Mouse (Mus musculus) myocyte (in vitro differentiated cells): ENCODE data around the gene Cadm2. TPM values are rescaled to one million over a fixed set of nuclear protein-coding genes. Genes with fewer than 3 reads are reported as not detected.
A peak's percentile ranks its signal among the peaks of the same experiment; 100 is the strongest.

Source experiments
- H3K27me3 ChIP-seq: one replicate; pipeline ENCODE4 v1.6.1; 2011; ENCODE audit not compliant: control insufficient read depth, insufficient read depth, insufficient read length
- H3K36me3 ChIP-seq: one replicate; pipeline ENCODE4 v1.6.1; 2011; ENCODE audit not compliant: control insufficient read depth, insufficient read depth
- H3K4me2 ChIP-seq: one replicate; pipeline ENCODE4 v1.6.1; 2011; ENCODE audit warnings: low read depth, control low read depth
- H3K4me3 ChIP-seq: one replicate; pipeline ENCODE4 v1.5.1; 2011; ENCODE audit warnings: mild to moderate bottlenecking, control low read depth, moderate library complexity
- H3K79me2 ChIP-seq: one replicate; pipeline ENCODE4 v1.6.1; 2011; ENCODE audit not compliant: control insufficient read depth, insufficient read depth
- H3ac ChIP-seq: one replicate; pipeline ENCODE4 v1.6.1; 2011; ENCODE audit not compliant: control insufficient read depth, insufficient read length
- CEBPB ChIP-seq: IDR thresholded peaks from 2 replicates; pipeline ENCODE4 v1.6.1; 2011; ENCODE audit warnings: mild to moderate bottlenecking, moderate library complexity; ENCODE audit not compliant: poor library complexity, insufficient read depth, severe bottlenecking
- E2F4 ChIP-seq: IDR thresholded peaks from one replicate; pipeline ENCODE4 v1.6.1; 2011; ENCODE audit warnings: mild to moderate bottlenecking, control low read depth, moderate library complexity; ENCODE audit not compliant: insufficient read depth
- MAX ChIP-seq: IDR thresholded peaks from one replicate; pipeline ENCODE4 v1.6.1; 2011; ENCODE audit warnings: low read depth, mild to moderate bottlenecking, control low read depth
- MYOD1 ChIP-seq, 3 experiments: IDR thresholded peaks; one replicate each; pipeline ENCODE4 v1.6.1; 2011; ENCODE audit warnings: control low read depth in 2 of 3, low read depth in 2 of 3, mild to moderate bottlenecking in 2 of 3, moderate library complexity in 1 of 3; ENCODE audit not compliant: insufficient read length in 2 of 3, control insufficient read depth in 1 of 3
- MYOG ChIP-seq, 3 experiments: IDR thresholded peaks; one replicate each; pipeline ENCODE4 v1.6.1; 2011; ENCODE audit warnings: control low read depth in 2 of 3, low read depth in 2 of 3, mild to moderate bottlenecking in 2 of 3; ENCODE audit not compliant: insufficient read length in 2 of 3, control insufficient read depth in 1 of 3, insufficient read depth in 1 of 3
- POLR2A ChIP-seq: IDR thresholded peaks from one replicate; pipeline ENCODE4 v1.6.1; 2011; ENCODE audit warnings: low read depth, mild to moderate bottlenecking, control low read depth, moderate library complexity; ENCODE audit not compliant: insufficient read length
- POLR2AphosphoS2 ChIP-seq: IDR thresholded peaks from one replicate; pipeline ENCODE4 v1.6.1; 2011; ENCODE audit warnings: low read depth, control low read depth; ENCODE audit not compliant: insufficient read length
- REST ChIP-seq: IDR thresholded peaks from one replicate; pipeline ENCODE4 v1.6.1; 2011; ENCODE audit warnings: mild to moderate bottlenecking, control low read depth, moderate library complexity; ENCODE audit not compliant: insufficient read depth, insufficient read length
- SRF ChIP-seq: IDR thresholded peaks from one replicate; pipeline ENCODE4 v1.6.1; 2011; ENCODE audit warnings: low read depth; ENCODE audit not compliant: control insufficient read depth, insufficient read length
- TCF12 ChIP-seq: IDR thresholded peaks from one replicate; pipeline ENCODE4 v1.6.1; 2011; ENCODE audit warnings: mild to moderate bottlenecking, control low read depth; ENCODE audit not compliant: poor library complexity, insufficient read depth, severe bottlenecking
- TCF3 ChIP-seq: IDR thresholded peaks from one replicate; pipeline ENCODE4 v1.6.1; 2011; ENCODE audit warnings: low read depth, control low read depth; ENCODE audit not compliant: insufficient read length
- USF1 ChIP-seq: IDR thresholded peaks from one replicate; pipeline ENCODE4 v1.6.1; 2011; ENCODE audit warnings: low read depth, mild to moderate bottlenecking, control low read depth, moderate library complexity
- polyA plus RNA-seq: library from polyadenylated mRNA; unstranded; fragments of >200 nt; fragmentation: generic; extraction: Trizol; gene quantifications from one replicate; pipeline ENCODE4 v1.2.1, GENCODE M21; 2012; ENCODE audit warnings: missing spikeins

Cadm2 gene
- 0.01 TPM for polyA plus RNA-seq

DNA sequence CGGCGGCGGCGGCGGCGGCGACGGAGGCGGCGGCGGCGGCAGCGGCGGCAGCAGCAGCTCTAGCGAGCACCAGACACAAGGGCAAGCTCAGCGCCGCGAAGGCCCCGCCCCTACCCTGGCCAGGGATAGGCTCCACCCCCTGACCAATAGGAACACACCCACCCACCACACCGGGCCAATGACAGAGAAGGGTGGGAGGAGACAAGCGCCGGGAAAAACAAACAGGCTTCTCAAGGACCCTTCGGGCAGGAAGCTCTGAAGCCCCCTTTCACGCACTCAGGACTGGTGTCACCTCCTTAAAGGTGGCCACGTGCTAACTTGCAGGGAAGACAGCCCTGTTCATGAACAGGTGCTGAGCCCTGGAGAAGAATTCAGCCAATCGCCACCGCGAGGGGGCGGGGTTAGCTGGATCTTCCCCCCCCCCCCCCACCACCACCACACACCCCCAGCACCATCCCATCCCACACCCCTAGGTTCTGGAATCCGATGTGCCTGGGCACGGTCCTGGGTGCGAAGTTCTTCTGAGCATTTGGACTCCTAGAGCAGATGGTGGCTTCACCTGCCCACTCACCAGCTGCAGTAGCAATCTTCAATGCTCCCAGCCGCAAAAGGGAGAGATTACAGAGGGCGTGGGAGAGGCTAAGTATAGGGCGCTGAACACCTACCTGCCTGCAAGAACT is at the start of gene Cadm2:
TSS of gene Cadm2 (minus strand) at position 83 of the 680 bp plus-strand sequence.
- H3K4me2 ChIP-seq = peak within 1 kb of the TSS; percentile 87
- no peaks in the 10 kb centered on the region for H3K79me2 ChIP-seq
- H3K4me3 ChIP-seq = peak within 1 kb of the TSS; percentile 23
- no peak within 1 kb of the TSS for H3ac ChIP-seq
- H3K27me3 ChIP-seq = no peaks in the 10 kb centered on the region
- H3K36me3 ChIP-seq = no peaks in the 10 kb centered on the region
- TF ChIP-seq USF1 (no peak), E2F4 (peak; percentile 82)

GRCm38 (mm10) chr16:67646930-67647329 is 26.2 kb upstream of the Cadm2 start:
- H3K4me2 ChIP-seq = no peak overlapping the region
- no peaks in the 10 kb centered on the region for H3K79me2 ChIP-seq
- H3K27me3 ChIP-seq = no peaks in the 10 kb centered on the region
- no peak for TF ChIP-seq E2F4
- TF ChIP-seq CEBPB = peak; percentile 53; the same call in 1 of the 2 replicates
- no peak overlapping the region for H3K4me3 ChIP-seq
- H3ac ChIP-seq = no peak overlapping the region
- H3K36me3 ChIP-seq = no peaks in the 10 kb centered on the region

GRCm38 (mm10) chr16:67643651-67644050 is 22.9 kb upstream of the Cadm2 start:
- H3K4me2 ChIP-seq = no peak overlapping the region
- no peaks in the 10 kb centered on the region for H3K36me3 ChIP-seq
- no peak overlapping the region for H3K4me3 ChIP-seq
- TF ChIP-seq MYOG (IDR thresholded peaks at IDR 0.05; ENCODE audit: control insufficient read depth in 1 of 3, insufficient read depth in 1 of 3, insufficient read length in 2 of 3, low read depth in 2 of 3) = no peak
- TF ChIP-seq SRF = no peak
- TF ChIP-seq TCF3 = no peak
- TF ChIP-seq TCF12 = no peak
- TF ChIP-seq POLR2AphosphoS2 = no peak
- TF ChIP-seq POLR2A = no peak
- TF ChIP-seq USF1 = no peak
- TF ChIP-seq CEBPB = no peak
- no peak for TF ChIP-seq MAX
- no peak for TF ChIP-seq MYOD1 (IDR thresholded peaks at IDR 0.05; ENCODE audit: control insufficient read depth in 1 of 3, insufficient read length in 2 of 3, low read depth in 2 of 3)
- no peak for TF ChIP-seq E2F4
- no peak for TF ChIP-seq REST
- no peaks in the 10 kb centered on the region for H3K79me2 ChIP-seq
- no peak overlapping the region for H3ac ChIP-seq
- H3K27me3 ChIP-seq = no peaks in the 10 kb centered on the region

- Histone ChIP-seq H3ac (no peak overlapping the region), H3K4me3 (peak overlapping the region; percentile 23), H3K4me2 (peak overlapping the region; percentile 87), H3K36me3 (no peaks in the 10 kb centered on the region), H3K79me2 (no peaks in the 10 kb centered on the region), H3K27me3 (no peaks in the 10 kb centered on the region)
- no peak for TF ChIP-seq CEBPB
- no peak for TF ChIP-seq USF1
- TF ChIP-seq TCF3 = no peak
Measured at GRCm38 (mm10) chr16:67619906-67620781, 564 bp downstream of the Cadm2 start.

GRCm38 (mm10) chr16:67619416-67619815 is 1.3 kb downstream of the Cadm2 start:
- Histone ChIP-seq H3K79me2 (no peaks in the 10 kb centered on the region), H3K36me3 (no peaks in the 10 kb centered on the region), H3K4me3 (peak overlapping the region; percentile 23), H3K27me3 (no peaks in the 10 kb centered on the region), H3K4me2 (peak overlapping the region; percentile 87), H3ac (no peak overlapping the region)
- no peak for TF ChIP-seq CEBPB
- TF ChIP-seq MYOG (IDR thresholded peaks at IDR 0.05; ENCODE audit: control insufficient read depth in 1 of 3, insufficient read depth in 1 of 3, insufficient read length in 2 of 3, low read depth in 2 of 3) = no peak
- TF ChIP-seq MYOD1 (IDR thresholded peaks at IDR 0.05; ENCODE audit: control insufficient read depth in 1 of 3, insufficient read length in 2 of 3, low read depth in 2 of 3) = no peak
